Mouse (Mus musculus) CD4-positive naive resting alpha-beta T cell, adult 57 days (primary cell): ENCODE measurements around the gene Rpl10. TPM values are rescaled to one million over a fixed set of nuclear protein-coding genes. Genes with fewer than 3 reads are reported as not detected.

Source experiments
- total RNA-seq: library from RNA; stranded (reverse); gene quantifications from one replicate; pipeline ENCODE4 v1.2.4, GENCODE M21; 2023

Rpl10 gene
- 621 TPM for total RNA-seq

GRCm38 (mm10) chrX:74270062-74270901 lies at the start of gene Rpl10:
Gene Rpl10, plus strand, starts transcription at chrX:74270812.

GRCm38 (mm10) chrX:74249615-74250014 lies 21.0 kb upstream of the Rpl10 start, which contains the start of gene Flna:
Gene Flna, minus strand, starts transcription at chrX:74249820.

DNA sequence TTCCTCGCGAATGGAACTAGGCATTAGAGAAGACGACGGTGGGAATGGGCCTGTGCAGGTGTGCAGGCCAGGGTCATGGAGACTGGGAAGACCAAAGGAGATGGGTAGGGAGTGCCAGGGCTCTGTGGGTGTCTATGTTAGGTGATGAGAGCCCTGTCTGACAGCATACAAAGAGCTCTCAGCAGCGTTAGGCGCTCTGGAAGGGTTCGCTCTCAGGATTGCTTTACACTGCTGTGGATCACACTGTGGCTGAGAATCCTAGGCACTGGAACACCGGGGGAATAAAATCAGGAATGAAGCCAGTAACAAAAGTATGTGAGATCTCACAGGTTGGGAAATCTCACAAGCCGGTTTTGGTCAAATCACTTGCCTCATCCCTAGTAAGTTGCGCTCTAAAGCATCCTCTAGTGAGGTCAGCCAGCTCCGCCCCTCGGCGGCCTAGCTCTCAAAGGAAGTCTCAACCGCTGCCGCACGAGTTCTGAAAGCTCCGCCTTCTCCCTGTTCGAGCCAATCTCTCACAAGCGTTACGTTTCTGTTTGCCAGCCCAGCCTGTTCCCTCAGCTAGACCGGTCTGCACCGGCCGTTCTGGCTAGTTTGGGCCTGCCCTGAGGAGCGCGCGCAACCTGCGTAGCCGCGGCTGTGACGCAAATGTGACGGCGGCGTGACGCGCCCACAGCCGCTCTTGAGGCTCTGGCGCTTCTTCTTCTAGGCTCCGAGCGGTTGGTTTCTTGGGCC lies 16.3 kb upstream of the Rpl10 start, which contains the start of gene Emd:
TSS of gene Emd (plus strand) at position 535 of the 735 bp plus-strand sequence.

DNA sequence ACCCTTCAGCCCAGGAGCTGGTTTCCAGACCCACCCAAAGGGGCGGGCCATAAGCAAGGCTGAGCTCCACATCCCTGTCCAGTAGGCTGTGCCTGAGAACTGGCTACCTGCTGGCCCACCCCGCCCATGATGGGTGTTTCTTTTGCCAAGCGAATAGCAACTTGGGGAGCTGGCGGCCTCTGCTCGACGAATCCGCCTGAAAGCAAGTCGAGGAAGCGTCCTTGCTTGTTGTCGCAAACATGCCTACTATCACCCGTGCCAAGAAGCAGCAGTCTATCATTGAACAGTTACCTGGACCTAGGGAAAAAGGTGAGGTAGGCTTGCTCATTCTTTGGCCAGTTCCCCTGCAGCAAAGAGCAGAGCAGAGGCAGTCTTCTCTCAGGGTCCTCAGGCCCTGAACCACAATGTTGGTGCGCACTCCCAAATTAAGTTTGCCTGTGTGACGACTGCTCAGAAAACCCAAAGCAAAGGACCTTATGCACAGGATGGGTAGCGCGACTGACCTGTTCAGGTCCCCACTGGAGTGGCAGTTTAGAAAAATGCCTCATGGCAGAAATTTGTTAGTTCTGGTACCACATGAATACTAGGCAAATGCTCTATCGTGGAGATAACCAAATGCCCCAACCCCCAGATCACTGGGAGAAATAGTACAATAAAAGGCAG lies 11.3 kb downstream of the Rpl10 start, which contains the start of the genes Taz and Dnase1l1:
TSS of gene Taz (plus strand) at position 181 of the 663 bp plus-strand sequence.
TSS of gene Dnase1l1 (minus strand) at position 606 of the 663 bp plus-strand sequence.

GRCm38 (mm10) chrX:74296538-74297448 lies 26.2 kb downstream of the Rpl10 start, which contains the start of gene Atp6ap1:
Gene Atp6ap1, plus strand, starts transcription at chrX:74297097.

DNA sequence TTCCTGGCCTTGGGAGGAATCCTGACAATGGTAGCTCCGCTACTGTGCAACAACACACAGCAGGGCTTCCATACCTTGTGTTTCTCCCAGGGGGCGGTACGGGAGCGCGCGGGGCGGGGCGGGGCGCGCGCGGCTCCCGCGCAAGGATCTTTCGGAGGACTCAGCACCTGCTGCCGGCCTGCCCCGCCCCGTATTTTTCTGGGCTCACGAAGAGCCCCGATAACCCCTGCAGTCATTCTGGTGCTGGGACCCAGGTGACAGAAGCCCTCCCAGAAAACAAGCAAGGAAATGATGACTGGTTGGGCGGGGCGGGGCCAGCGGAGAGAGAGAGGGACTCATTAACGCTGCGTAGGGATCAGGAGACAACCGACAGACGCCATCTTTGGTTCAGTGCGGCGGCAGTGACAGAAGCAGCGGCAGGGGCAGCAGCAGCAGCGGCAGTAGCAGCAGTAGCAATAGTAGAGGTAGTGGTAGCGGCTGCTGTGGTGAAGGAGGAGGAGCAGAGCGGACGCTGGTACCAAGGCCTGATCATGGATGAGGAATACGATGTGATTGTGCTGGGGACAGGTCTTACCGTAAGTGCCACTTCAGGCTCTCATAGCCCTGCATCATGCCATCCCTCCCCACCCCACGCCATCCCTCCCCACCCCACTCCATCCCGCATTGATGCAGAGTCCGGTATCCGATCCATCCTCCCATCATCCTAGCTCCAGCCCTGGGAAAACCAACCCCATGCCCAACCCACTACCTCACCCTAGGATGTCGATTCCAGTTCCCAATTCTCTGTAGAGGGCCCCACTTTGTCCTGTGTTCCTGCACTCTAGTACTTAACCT lies 34.5 kb downstream of the Rpl10 start, which contains the start of gene Gdi1:
TSS of gene Gdi1 (plus strand) at position 132 of the 834 bp plus-strand sequence.

DNA sequence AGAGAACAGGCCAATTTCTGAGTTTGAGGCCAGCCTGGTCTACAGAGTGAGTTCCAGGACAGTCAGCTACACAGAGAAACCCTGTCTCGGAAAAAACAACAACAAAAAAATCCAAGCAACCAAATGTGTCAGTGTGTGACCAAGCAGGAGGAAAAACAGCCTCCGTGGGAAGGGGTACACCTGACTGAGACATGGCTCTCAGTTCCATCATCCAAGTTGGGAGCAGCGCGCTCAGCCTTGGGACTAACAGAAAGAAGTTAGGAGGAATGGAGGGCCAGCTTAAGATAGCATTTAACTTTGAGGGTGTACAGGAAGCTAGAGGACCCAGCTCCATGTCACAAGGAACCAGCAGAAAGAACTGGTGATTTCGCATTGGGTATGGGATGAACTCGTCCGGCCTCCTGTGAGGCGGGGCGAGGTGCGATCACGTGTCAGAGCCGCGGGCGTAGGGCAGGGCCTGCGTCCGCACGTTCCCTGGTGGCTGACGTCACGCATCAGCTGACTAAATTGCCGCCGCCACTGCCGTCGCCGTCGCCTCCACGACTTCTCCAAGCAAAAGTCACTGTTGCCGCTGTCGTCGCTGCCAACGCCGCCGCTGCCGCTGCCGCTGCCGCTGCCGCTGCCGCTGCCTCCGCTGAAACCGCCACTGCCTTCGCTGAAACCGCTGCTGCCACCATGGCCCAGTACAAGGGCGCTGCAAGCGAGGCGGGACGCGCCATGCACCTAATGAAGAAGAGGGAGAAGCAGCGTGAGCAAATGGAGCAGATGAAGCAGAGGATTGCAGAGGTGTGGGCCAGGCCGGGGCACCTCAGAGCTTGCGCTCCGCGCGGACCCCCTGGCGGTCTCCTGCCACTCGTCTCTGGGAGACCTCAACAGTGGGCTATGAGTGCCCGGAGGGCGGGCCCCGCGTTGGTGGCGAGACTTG lies 42.2 kb downstream of the Rpl10 start, which contains the start of gene Fam50a:
TSS of gene Fam50a (plus strand) at position 494 of the 925 bp plus-strand sequence.

Other genes starting within 250 kb of the Rpl10 start
- gene Irak1, start 246.9 kb upstream of the Rpl10 start, total RNA-seq: 112 TPM
- not detected for gene Opn1mw, start 143.3 kb upstream of the Rpl10 start, total RNA-seq
- 55.7 TPM for gene Mecp2, start 135.4 kb upstream of the Rpl10 start, total RNA-seq
- not detected for gene Tex28, start 103.0 kb upstream of the Rpl10 start, total RNA-seq
- gene Tktl1, start 93.6 kb upstream of the Rpl10 start, total RNA-seq: 4.5 TPM
- 780 TPM for gene Flna, start 21.0 kb upstream of the Rpl10 start, total RNA-seq
- 71.4 TPM for gene Emd, start 16.1 kb upstream of the Rpl10 start, total RNA-seq
- 70.3 TPM for gene Taz, start 11.1 kb downstream of the Rpl10 start, total RNA-seq
- 13.3 TPM for gene Dnase1l1, start 11.5 kb downstream of the Rpl10 start, total RNA-seq
- 98.5 TPM for gene Atp6ap1, start 26.3 kb downstream of the Rpl10 start, total RNA-seq
- 250 TPM for gene Gdi1, start 34.2 kb downstream of the Rpl10 start, total RNA-seq
- 70.9 TPM for gene Fam50a, start 42.2 kb downstream of the Rpl10 start, total RNA-seq
- 15.7 TPM for gene Plxna3, start 58.3 kb downstream of the Rpl10 start, total RNA-seq
- gene Lage3, start 82.8 kb downstream of the Rpl10 start, total RNA-seq: 20.2 TPM
- gene Ubl4a, start 102.4 kb downstream of the Rpl10 start, total RNA-seq: 25.3 TPM
- gene Slc10a3, start 102.5 kb downstream of the Rpl10 start, total RNA-seq: 15.4 TPM
- 17.3 TPM for gene Fam3a, start 122.5 kb downstream of the Rpl10 start, total RNA-seq
- gene Ikbkg, start 122.5 kb downstream of the Rpl10 start, total RNA-seq: 57.8 TPM
- gene G6pdx, start 158.4 kb downstream of the Rpl10 start, total RNA-seq: 32.0 TPM
- not detected for gene Gm6880, start 210.6 kb downstream of the Rpl10 start, total RNA-seq